Mouse (Mus musculus) liver, postnatal 0 days (tissue): Measurements from ENCODE around the gene Syn3.

Source experiments
- CTCF ChIP-seq: sonication (generic); IDR thresholded peaks from 2 replicates; pipeline ENCODE4 v1.5.1; 2016; ENCODE audit warnings: antibody characterized with exemption, low read depth
- EP300 ChIP-seq: IDR thresholded peaks from 2 replicates; pipeline ENCODE4 v1.6.1; 2016; ENCODE audit warnings: antibody characterized with exemption, low read depth, mild to moderate bottlenecking

DNA sequence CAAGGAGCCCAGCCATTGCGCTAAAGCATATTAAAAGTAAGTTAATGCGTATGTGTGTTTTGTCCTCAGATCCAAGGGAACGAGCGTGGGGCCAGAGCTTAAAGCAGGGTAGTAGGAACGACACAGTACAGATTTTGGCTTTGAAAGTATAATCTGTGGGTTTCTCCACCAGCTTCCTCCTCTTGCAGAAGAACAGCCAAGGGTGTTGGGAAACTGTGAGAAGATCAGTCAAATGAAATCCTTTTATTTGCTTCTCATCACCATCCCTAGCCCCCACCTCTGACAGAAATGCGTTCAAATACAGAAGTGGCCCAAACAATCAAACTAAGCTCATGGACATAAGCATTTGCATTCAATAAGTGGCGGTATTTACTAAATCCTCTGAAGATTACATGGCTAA, 22.0 kb downstream of the Syn3 start:
- TF ChIP-seq CTCF: no peak
- TF ChIP-seq EP300: no peak
